Mouse (Mus musculus): ENCODE measurements at regions not wholly inside any gene's neighbourhood (a gene's known extent, or its start where the extent isn't known, plus 50 kb on each side); places are given as distances from the start of the nearest gene placed in this dataset.

- DNase-seq (ENCODE audit: low spot score) (no peak), ATAC-seq (no peak)
- TF ChIP-seq CTCF (IDR thresholded peaks at IDR 0.05; ENCODE audit: low read depth), result no peak
- Histone ChIP-seq H3K4me1 (ENCODE audit: insufficient read depth, low read length) (no peaks in the 10 kb centered on the region), H3K4me2 (ENCODE audit: low read depth, low read length) (no peak overlapping the region), H3K9ac (replicated peaks; ENCODE audit: low read length) (no peak overlapping the region), H3K36me3 (ENCODE audit: insufficient read depth, low read length) (no peaks in the 10 kb centered on the region), H3K4me3 (ENCODE audit: low read length) (no peak overlapping the region), H3K9me3 (ENCODE audit: low read length) (no peaks in the 10 kb centered on the region), H3K27me3 (ENCODE audit: insufficient read depth, low read length) (no peaks in the 10 kb centered on the region), H3K27ac (no peak overlapping the region)
- WGBS, result 37% methylated on average over 5 of the region's 5 CpGs
Observed at GRCm38 (mm10) chr13:56371374-56371773, 55.0 kb upstream of the Gm3045 start.

- Histone ChIP-seq H3K27ac (no peak overlapping the region), H3K4me3 (ENCODE audit: low read length) (no peak overlapping the region), H3K4me2 (ENCODE audit: low read depth, low read length) (no peak overlapping the region), H3K9ac (replicated peaks; ENCODE audit: low read length) (no peak overlapping the region), H3K4me1 (ENCODE audit: insufficient read depth, low read length) (no peaks in the 10 kb centered on the region), H3K27me3 (ENCODE audit: insufficient read depth, low read length) (no peaks in the 10 kb centered on the region), H3K9me3 (ENCODE audit: low read length) (no peaks in the 10 kb centered on the region), H3K36me3 (ENCODE audit: insufficient read depth, low read length) (no peaks in the 10 kb centered on the region)
- DNase-seq (ENCODE audit: low spot score) (no peak), ATAC-seq (no peak)
- 80% methylated on average over 20 of the region's 20 CpGs for WGBS
- TF ChIP-seq CTCF (IDR thresholded peaks at IDR 0.05; ENCODE audit: low read depth), result no peak
Observed at GRCm38 (mm10) chr13:56372003-56372725, 54.2 kb upstream of the Gm3045 start.

GRCm38 (mm10) chr13:56372727-56373126 lies 53.7 kb upstream of the Gm3045 start:
- WGBS, result 79% methylated on average over 6 of the region's 6 CpGs

More at GRCm38 (mm10) chr13:56372727-56373126, 53.7 kb upstream of the Gm3045 start:
- ATAC-seq (no peak), DNase-seq (ENCODE audit: low spot score) (peak; percentile 46)
- TF ChIP-seq CTCF (IDR thresholded peaks at IDR 0.05; ENCODE audit: low read depth), result peak; percentile 58
- no peaks in the 10 kb centered on the region for H3K36me3 ChIP-seq (ENCODE audit: insufficient read depth, low read length)
- no peaks in the 10 kb centered on the region for H3K4me1 ChIP-seq (ENCODE audit: insufficient read depth, low read length)
- no peak overlapping the region for H3K4me3 ChIP-seq (ENCODE audit: low read length)
- no peak overlapping the region for H3K27ac ChIP-seq
- no peaks in the 10 kb centered on the region for H3K9me3 ChIP-seq (ENCODE audit: low read length)
- H3K27me3 ChIP-seq (ENCODE audit: insufficient read depth, low read length), result no peaks in the 10 kb centered on the region
- no peak overlapping the region for H3K4me2 ChIP-seq (ENCODE audit: low read depth, low read length)
- no peak overlapping the region for H3K9ac ChIP-seq (replicated peaks; ENCODE audit: low read length)
